Comparison of ENCODE assay signal across 8 mouse cellular contexts in the genomic region with DNA sequence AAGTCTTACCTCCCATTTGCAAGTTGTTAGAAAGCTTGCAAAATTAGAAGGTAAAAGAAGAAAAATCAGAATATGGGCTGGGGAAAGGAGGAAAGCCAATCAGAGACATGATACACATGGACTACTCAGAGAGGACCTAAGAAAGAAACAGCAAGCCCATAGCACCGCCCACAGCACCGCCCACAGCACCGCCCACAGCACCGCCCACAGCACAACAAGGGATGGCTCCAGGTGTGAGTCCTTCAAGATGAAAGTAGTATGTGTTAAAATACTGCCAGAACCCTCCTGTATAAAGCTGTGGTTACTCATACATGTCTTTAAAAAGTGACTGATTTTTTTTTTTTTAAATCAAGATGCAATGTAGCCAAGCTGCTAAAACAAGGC. TPM values are rescaled to one million over a fixed set of nuclear protein-coding genes. Genes with fewer than 3 reads are reported as not detected.
DNase-seq lines count a peak whose midpoint lies in the region; ATAC-seq and TF ChIP-seq lines count a peak whose summit lies in the region.

No protein-coding gene starts in this region.

- DNase-seq in lung, postnatal 10 days: peak; percentile 34
- DNase-seq in lung, adult 2 months: no peak
- peak; percentile 65 to 77 for DNase-seq in kidney, postnatal 36 days
- DNase-seq in layer of hippocampus, adult 8-10 months (ENCODE audit: low spot score in 2 of 2): no peak
- no peak for DNase-seq in adrenal gland, adult 8-10 months
- no peak for DNase-seq in cerebellum, adult 8-10 months

- no peak overlapping the region for H3K27ac ChIP-seq in forebrain, embryonic 16.5 days (ENCODE audit: low read length)
- H3K27ac ChIP-seq in stomach, embryonic 14.5 days (ENCODE audit: low read length): peak overlapping the region; percentile 44; the same call in 1 of the 2 replicates

- H3K4me3 ChIP-seq in lung, adult 2 months (replicated peaks; ENCODE audit: extremely low read depth, low read depth, low read length): no peak overlapping the region
- no peak overlapping the region; the same call in 1 of the 2 replicates for H3K4me3 ChIP-seq in forebrain, embryonic 16.5 days (replicated peaks; ENCODE audit: low read length)
- no peak overlapping the region for H3K4me3 ChIP-seq in stomach, embryonic 14.5 days (ENCODE audit: low read depth, low read length)

- no peak for TF ChIP-seq CTCF in lung, adult 2 months (IDR thresholded peaks at IDR 0.05; ENCODE audit: insufficient read depth, low read length)

- WGBS in lung, adult 2 months: 57% methylated on average over 4 of the region's 4 CpGs
- WGBS in forebrain, embryonic 16.5 days: 14% methylated on average over 4 of the region's 4 CpGs
- 18% methylated on average over 4 of the region's 4 CpGs for WGBS in stomach, embryonic 14.5 days

- H3K4me1 ChIP-seq in lung, adult 2 months (ENCODE audit: control insufficient read depth, insufficient read depth, low read length): peaks cover 7% of the 10 kb centered on the region
- H3K4me1 ChIP-seq in forebrain, embryonic 16.5 days (replicated peaks; ENCODE audit: control insufficient read depth, insufficient read depth, low read length): peaks cover 20% of the 10 kb centered on the region
- H3K4me1 ChIP-seq in stomach, embryonic 14.5 days (ENCODE audit: control insufficient read depth, insufficient read depth, low read length): peaks cover 49% of the 10 kb centered on the region

- H3K36me3 ChIP-seq in forebrain, embryonic 16.5 days (ENCODE audit: control insufficient read depth, insufficient read depth): no peaks in the 10 kb centered on the region
- H3K36me3 ChIP-seq in stomach, embryonic 14.5 days (ENCODE audit: control insufficient read depth, insufficient read depth, low read length): no peaks in the 10 kb centered on the region

- no peak for TF ChIP-seq POLR2A in lung, adult 2 months (IDR thresholded peaks at IDR 0.05; ENCODE audit: borderline replicate concordance, extremely low read depth, low read depth, low read length)

- no peak overlapping the region for H3K9ac ChIP-seq in forebrain, embryonic 16.5 days (replicated peaks; ENCODE audit: low read depth, low read length)
- H3K9ac ChIP-seq in stomach, embryonic 14.5 days (replicated peaks; ENCODE audit: low read depth, low read length): no peak overlapping the region

- peak overlapping the region; percentile 50 for H3K4me2 ChIP-seq in forebrain, embryonic 16.5 days (ENCODE audit: low read length)
- peak overlapping the region; percentile 26; the same call in 1 of the 2 replicates for H3K4me2 ChIP-seq in stomach, embryonic 14.5 days (replicated peaks; ENCODE audit: low read depth, low read length)

- ATAC-seq in forebrain, embryonic 16.5 days: peak; percentile 49; the same call in 1 of the 2 replicates
- ATAC-seq in stomach, embryonic 14.5 days (ENCODE audit: insufficient number of reproducible peaks, insufficient read depth, low FRiP score, low read depth): no peak

- no peaks in the 10 kb centered on the region for H3K9me3 ChIP-seq in forebrain, embryonic 16.5 days (ENCODE audit: control insufficient read depth, low read length)
- H3K9me3 ChIP-seq in stomach, embryonic 14.5 days (ENCODE audit: control insufficient read depth, low read depth, low read length): no peaks in the 10 kb centered on the region

- no peaks in the 10 kb centered on the region for H3K27me3 ChIP-seq in forebrain, embryonic 16.5 days (replicated peaks; ENCODE audit: control insufficient read depth, insufficient read depth, low read length)
- no peaks in the 10 kb centered on the region for H3K27me3 ChIP-seq in stomach, embryonic 14.5 days (ENCODE audit: control insufficient read depth, insufficient read depth, low read length)

RNA-seq across cellular contexts. Expression of a gene that starts 44.8 kb away (rescaled TPM):
- polyA plus RNA-seq in lung, adult 2 months (2012; rRNA removed): 44.2 and 53.7 TPM in 2 replicates
- 14.0 and 16.3 TPM in 2 replicates for polyA plus RNA-seq in forebrain, embryonic 16.5 days (2015; fragmentation: Nextera tagmentation; extraction: Ambion mirVana)
- polyA plus RNA-seq in stomach, embryonic 14.5 days (2014; fragmentation: Nextera tagmentation; extraction: Ambion mirVana): 50.9 and 51.2 TPM in 2 replicates
- total RNA-seq in layer of hippocampus, adult 8-10 months (2022): 10 to 100 TPM; 46.6 to 58.3 (median 50.3) TPM
- 100 to 1,000 TPM in 2 of 4 experiments, 10 to 100 TPM in 2; 96.1 to 103 (median 101) TPM for total RNA-seq in adrenal gland, adult 8-10 months (2022)

Comparison
In these comparisons a context has a peak if more than half of its experiments do, and no peak if none do; other contexts are left out.
1. DNase-seq: peak in lung, postnatal 10 days (single experiment) and kidney, postnatal 36 days (2 of 2); none in lung, adult 2 months (single experiment), layer of hippocampus, adult 8-10 months (0 of 2), adrenal gland, adult 8-10 months (single experiment) and cerebellum, adult 8-10 months (single experiment).